Mouse (Mus musculus): Measurements from ENCODE around the gene Klhdc1.

DNA sequence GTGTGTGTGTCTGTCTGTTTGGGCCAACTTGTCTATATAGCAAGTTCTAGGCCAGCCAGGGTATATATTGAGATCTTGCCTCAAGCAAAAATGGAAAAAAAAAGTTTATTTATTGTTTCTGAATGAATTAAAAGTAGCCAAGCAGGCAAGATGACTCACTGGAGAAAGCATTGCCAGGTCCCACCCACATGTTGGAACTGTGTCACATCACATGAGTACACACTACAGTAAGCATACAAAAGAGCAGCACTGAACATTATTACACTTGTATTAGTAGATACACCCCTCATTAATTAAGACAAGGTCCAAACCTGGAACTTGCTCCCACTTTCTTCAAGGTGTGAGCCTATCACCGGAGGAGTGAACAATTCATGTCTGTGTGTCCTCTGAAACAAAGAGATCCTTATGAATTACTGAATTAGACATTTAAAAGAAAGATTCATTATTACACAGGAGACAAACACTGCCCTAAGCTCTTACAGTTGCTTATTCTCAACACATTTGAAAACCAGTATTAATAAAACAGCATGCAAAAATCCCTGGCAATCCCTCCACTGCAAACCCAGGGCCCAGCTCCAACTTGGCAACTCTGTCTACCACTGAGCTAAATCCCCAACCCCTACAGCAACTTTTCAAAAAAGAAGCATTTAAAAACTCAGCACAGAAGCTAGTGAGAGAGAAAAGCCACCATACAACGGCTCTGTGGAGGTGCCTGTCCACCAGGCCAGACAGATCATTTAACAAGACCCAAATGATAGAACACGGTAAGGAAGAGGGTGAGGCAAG, 25.8 kb upstream of the Klhdc1 start:
- TF ChIP-seq CTCF (IDR thresholded peaks at IDR 0.05; ENCODE audit: extremely low read depth, insufficient read depth, insufficient read length, insufficient replicate concordance) (no peak), POLR2A (IDR thresholded peaks at IDR 0.05; ENCODE audit: low read depth, low read length) (no peak)

All from spleen, adult 2 months (tissue).